In genomic region chr2:170767243-170767642, GRCm38 (mm10) we compare ENCODE assay signal across 12 mouse cellular contexts. TPM values are rescaled to one million over a fixed set of nuclear protein-coding genes. Genes with fewer than 3 reads are reported as not detected.
DNase-seq lines count a peak whose midpoint lies in the region; ATAC-seq and TF ChIP-seq lines count a peak whose summit lies in the region.
"Had no signal": no experiment of that assay in that cellular context is flagged by ENCODE, and none has a peak within 500 bp of the region (broad histone marks: within the 10 kb centered on the region; RNA-seq: fewer than 3 reads in every experiment).

No protein-coding gene starts in this region.

- H3K36me3 ChIP-seq in neural tube, embryonic 11.5 days (ENCODE audit: control insufficient read depth, insufficient read depth, low read length): no peaks in the 10 kb centered on the region
- H3K36me3 ChIP-seq in hindbrain, embryonic 13.5 days: no peaks in the 10 kb centered on the region
- H3K36me3 ChIP-seq in stomach, postnatal 0 days (ENCODE audit: control insufficient read depth, insufficient read depth, low read length): no peaks in the 10 kb centered on the region
- H3K36me3 ChIP-seq: limb, embryonic 13.5 days had no signal

- H3K9me3 ChIP-seq in neural tube, embryonic 11.5 days (ENCODE audit: control insufficient read depth, low read length): no peaks in the 10 kb centered on the region
- no peaks in the 10 kb centered on the region for H3K9me3 ChIP-seq in hindbrain, embryonic 13.5 days
- no peaks in the 10 kb centered on the region for H3K9me3 ChIP-seq in stomach, postnatal 0 days (ENCODE audit: control insufficient read depth, low read length)
- H3K9me3 ChIP-seq: limb, embryonic 13.5 days had no signal

- H3K4me3 ChIP-seq in neural tube, embryonic 11.5 days (ENCODE audit: low read depth, low read length): no peak overlapping the region
- H3K4me3 ChIP-seq in hindbrain, embryonic 13.5 days: no peak overlapping the region
- no peak overlapping the region for H3K4me3 ChIP-seq in stomach, postnatal 0 days (ENCODE audit: low read depth, low read length)
- H3K4me3 ChIP-seq: limb, embryonic 13.5 days; myocyte had no signal

- DNase-seq in neural tube, embryonic 11.5 days (ENCODE audit: low spot score): no peak
- no peak for DNase-seq in neural tube, embryonic 10.5 days (ENCODE audit: extremely low spot score, low spot score)
- DNase-seq in left cerebral cortex, postnatal 25 days (ENCODE audit: low spot score in 2 of 2): peak; percentile 52 to 96
- peak; percentile 64 for DNase-seq in right cerebral cortex, postnatal 25 days
- no peak for DNase-seq in kidney, postnatal 36 days
- no peak for DNase-seq in stomach, postnatal 0 days (ENCODE audit: low spot score)
- DNase-seq in gastrocnemius, postnatal 4 days (ENCODE audit: low spot score in 2 of 2): no peak
- DNase-seq: kidney, adult 9 months had no signal

- no peak for TF ChIP-seq CTCF in stomach, postnatal 0 days (IDR thresholded peaks at IDR 0.05; ENCODE audit: low read depth)

- 0 out of 2 replicates have a peak overlapping the region, but pooled peaks have one; percentile 8 for H3K27ac ChIP-seq in neural tube, embryonic 11.5 days (ENCODE audit: low read depth, low read length)
- peak overlapping the region; percentile 69 for H3K27ac ChIP-seq in hindbrain, embryonic 13.5 days
- no peak overlapping the region for H3K27ac ChIP-seq in stomach, postnatal 0 days (replicated peaks)
- H3K27ac ChIP-seq: limb, embryonic 13.5 days had no signal

- 59% methylated on average over 8 of the region's 8 CpGs for WGBS in neural tube, embryonic 11.5 days
- 44% methylated on average over 8 of the region's 8 CpGs for WGBS in hindbrain, embryonic 13.5 days
- 35% methylated on average over 8 of the region's 8 CpGs for WGBS in stomach, postnatal 0 days

- ATAC-seq in neural tube, embryonic 11.5 days (ENCODE audit: insufficient read depth, low FRiP score, low TSS enrichment): no peak
- no peak for ATAC-seq in hindbrain, embryonic 13.5 days (ENCODE audit: low FRiP score)
- no peak for ATAC-seq in stomach, postnatal 0 days (ENCODE audit: low FRiP score, low TSS enrichment)

- no peaks in the 10 kb centered on the region for H3K27me3 ChIP-seq in neural tube, embryonic 11.5 days (ENCODE audit: control insufficient read depth, insufficient read depth, low read length)
- no peaks in the 10 kb centered on the region for H3K27me3 ChIP-seq in hindbrain, embryonic 13.5 days
- H3K27me3 ChIP-seq in stomach, postnatal 0 days (ENCODE audit: control insufficient read depth, insufficient read depth, low read length): no peaks in the 10 kb centered on the region

- no peak overlapping the region for H3K9ac ChIP-seq in neural tube, embryonic 11.5 days (ENCODE audit: low read length)
- peak overlapping the region; percentile 31; the same call in 1 of the 2 replicates for H3K9ac ChIP-seq in hindbrain, embryonic 13.5 days
- no peak overlapping the region for H3K9ac ChIP-seq in stomach, postnatal 0 days (ENCODE audit: low read length)
- H3K9ac ChIP-seq: limb, embryonic 13.5 days had no signal

- H3K4me1 ChIP-seq in neural tube, embryonic 11.5 days (ENCODE audit: control insufficient read depth, insufficient read depth, low read length): peaks cover 9% of the 10 kb centered on the region
- peaks cover 32% of the 10 kb centered on the region for H3K4me1 ChIP-seq in hindbrain, embryonic 13.5 days (replicated peaks)
- no peaks in the 10 kb centered on the region for H3K4me1 ChIP-seq in stomach, postnatal 0 days (replicated peaks; ENCODE audit: control insufficient read depth, insufficient read depth)

- intact Hi-C loops in left cerebral cortex, postnatal 25 days (cut with DNase I): loop anchor here (1.0 to 2.0 kb wide), 2 partner anchors 27 to 36 kb away; partner anchors contain the start of gene Dok5

- H3K4me2 ChIP-seq in neural tube, embryonic 11.5 days (ENCODE audit: low read depth): no peak overlapping the region
- no peak overlapping the region for H3K4me2 ChIP-seq in hindbrain, embryonic 13.5 days
- no peak overlapping the region for H3K4me2 ChIP-seq in stomach, postnatal 0 days (replicated peaks; ENCODE audit: low read depth)
- H3K4me2 ChIP-seq: limb, embryonic 13.5 days had no signal

- TF ChIP-seq EP300 in stomach, postnatal 0 days (optimal IDR thresholded peaks at IDR 0.05): no peak

RNA-seq across cellular contexts. Expression of gene Dok5, which starts 35.6 kb away (rescaled TPM):
- 18.8 and 23.5 TPM in 2 replicates for polyA plus RNA-seq in neural tube, embryonic 11.5 days (2014; fragmentation: Nextera tagmentation; extraction: Ambion mirVana)
- polyA plus RNA-seq in hindbrain, embryonic 13.5 days (2015; fragmentation: Nextera tagmentation; extraction: Ambion mirVana): 63.7 and 64.6 TPM in 2 replicates
- 10 to 100 TPM; 35.9 to 38.6 TPM for total RNA-seq in left cerebral cortex, postnatal 25 days (2021)
- 0.53 and 0.78 TPM in 2 replicates for polyA plus RNA-seq in stomach, postnatal 0 days (2015; fragmentation: Nextera tagmentation; extraction: Ambion mirVana)
- 10 to 100 TPM; 19.4 to 21.2 TPM for total RNA-seq in gastrocnemius, postnatal 4 days (2021)
- total RNA-seq: common myeloid progenitor, adult 5-6 weeks had no signal

Comparison
In these comparisons a context has a peak if more than half of its experiments do, and no peak if none do; other contexts are left out.
1. DNase-seq: peak in left cerebral cortex, postnatal 25 days (2 of 2) and right cerebral cortex, postnatal 25 days (single experiment); none in neural tube, embryonic 11.5 days (single experiment), neural tube, embryonic 10.5 days (single experiment), kidney, postnatal 36 days (0 of 2), stomach, postnatal 0 days (single experiment) and gastrocnemius, postnatal 4 days (0 of 2).
2. RNA of gene Dok5, which starts 35.6 kb away (polyA plus RNA-seq): 63.7 to 64.6 TPM in hindbrain, embryonic 13.5 days and 18.8 to 23.5 TPM in neural tube, embryonic 11.5 days; 0.53 to 0.78 TPM in stomach, postnatal 0 days; every median in the first group is over 10 times any median in the second.